Mouse (Mus musculus): ENCODE measurements at regions not wholly inside any gene's neighbourhood (a gene's known extent, or its start where the extent isn't known, plus 50 kb on each side); places are given as distances from the start of the nearest gene placed in this dataset.

- no peak for ATAC-seq (ENCODE audit: insufficient number of reproducible peaks, low FRiP score, low TSS enrichment)
Measured at GRCm38 (mm10) chr12:43851264-43852009, 358.7 kb downstream of the Dnajb9 start.

- no peak for ATAC-seq (ENCODE audit: insufficient number of reproducible peaks, low FRiP score, low TSS enrichment)
Measured at GRCm38 (mm10) chr12:43843907-43844537, 366.1 kb downstream of the Dnajb9 start.

- no peak for ATAC-seq (ENCODE audit: insufficient number of reproducible peaks, low FRiP score, low TSS enrichment)
Measured at GRCm38 (mm10) chr12:43831976-43832375, 378.1 kb downstream of the Dnajb9 start.

GRCm38 (mm10) chr12:43828641-43829040, 381.5 kb downstream of the Dnajb9 start:
- no peak for ATAC-seq (ENCODE audit: insufficient number of reproducible peaks, low FRiP score, low TSS enrichment)

- ATAC-seq (ENCODE audit: insufficient number of reproducible peaks, low FRiP score, low TSS enrichment): no peak
Measured at GRCm38 (mm10) chr12:43827901-43828300, 382.2 kb downstream of the Dnajb9 start.

- ATAC-seq (ENCODE audit: insufficient number of reproducible peaks, low FRiP score, low TSS enrichment): no peak
Measured at GRCm38 (mm10) chr12:43827296-43827695, 382.8 kb downstream of the Dnajb9 start.

- no peak for ATAC-seq (ENCODE audit: insufficient number of reproducible peaks, low FRiP score, low TSS enrichment)
Measured at GRCm38 (mm10) chr12:43813559-43813958, 396.6 kb downstream of the Dnajb9 start.

GRCm38 (mm10) chr12:43772766-43773165, 437.4 kb downstream of the Dnajb9 start:
- no peak for ATAC-seq (ENCODE audit: insufficient number of reproducible peaks, low FRiP score, low TSS enrichment)

GRCm38 (mm10) chr12:43762151-43762550, 448.0 kb downstream of the Dnajb9 start:
- no peak for ATAC-seq (ENCODE audit: insufficient number of reproducible peaks, low FRiP score, low TSS enrichment)

Data from cerebellum, adult (tissue).